Mouse (Mus musculus) heart, embryonic 11.5 days (tissue): ENCODE data around the gene Rgl3. TPM values are rescaled to one million over a fixed set of nuclear protein-coding genes. Genes with fewer than 3 reads are reported as not detected.
A peak's percentile ranks its signal among the peaks of the same experiment; 100 is the strongest.

Experiments
- ATAC-seq: fragments of 200-750 bp; cut with Nextera tagmentation; replicated peaks from 2 replicates; pipeline ENCODE4 v1.8.0; 2017; ENCODE audit warnings: moderate library complexity; ENCODE audit not compliant: insufficient number of reproducible peaks, low FRiP score, low TSS enrichment
- H3K27ac ChIP-seq: fragments of 300-500 bp; sonication (generic); 2 replicates; pipeline ENCODE4 v1.5.1; 2014; ENCODE audit warnings: mild to moderate bottlenecking, low read depth, low read length
- H3K27me3 ChIP-seq: fragments of 300-500 bp; sonication (generic); 2 replicates; pipeline ENCODE4 v1.6.1; 2014; ENCODE audit warnings: mild to moderate bottlenecking, low read length, mixed read lengths; ENCODE audit not compliant: control insufficient read depth, insufficient read depth
- H3K36me3 ChIP-seq: fragments of 300-500 bp; sonication (generic); 2 replicates; pipeline ENCODE4 v1.6.1; 2014; ENCODE audit warnings: mild to moderate bottlenecking, low read length, moderate library complexity, mixed read lengths; ENCODE audit not compliant: control insufficient read depth, insufficient read depth
- H3K4me1 ChIP-seq: fragments of 300-500 bp; sonication (generic); 2 replicates; pipeline ENCODE4 v1.6.1; 2014; ENCODE audit warnings: low read length; ENCODE audit not compliant: control insufficient read depth, insufficient read depth
- H3K4me2 ChIP-seq: fragments of 300-500 bp; sonication (generic); 2 replicates; pipeline ENCODE4 v1.6.1; 2014; ENCODE audit warnings: mild to moderate bottlenecking, moderate library complexity
- H3K4me3 ChIP-seq: fragments of 300-500 bp; sonication (generic); 2 replicates; pipeline ENCODE4 v1.5.1; 2014; ENCODE audit warnings: low read depth, low read length
- H3K9ac ChIP-seq: fragments of 300-500 bp; sonication (generic); 2 replicates; pipeline ENCODE4 v1.6.1; 2014; ENCODE audit warnings: mild to moderate bottlenecking, low read depth, low read length, moderate library complexity
- H3K9me3 ChIP-seq: fragments of 300-500 bp; sonication (generic); replicated peaks from 2 replicates; pipeline ENCODE4 v1.6.1; 2016; ENCODE audit warnings: low read length; ENCODE audit not compliant: control insufficient read depth
- WGBS: fragments of 180-500 bp; shearing (Covaris S2); extraction: QIAGEN DNeasy Blood & Tissue Kit; methylation state at CpG from one replicate; pipeline ENCODE4 v1.1.7; 2014; ENCODE audit not compliant: insufficient replicate concordance; 5-methylcytosine and 5-hydroxymethylcytosine counted together
- polyA plus RNA-seq: library from polyadenylated mRNA; unstranded; fragments of >200 nt; fragmentation: Nextera tagmentation; extraction: Ambion mirVana; gene quantifications from 2 replicates; pipeline ENCODE4 v1.2.1, GENCODE M21; 2014

The Rgl3 gene
- polyA plus RNA-seq, 1 experiment from 2014 or later, result 0.74 TPM

DNA sequence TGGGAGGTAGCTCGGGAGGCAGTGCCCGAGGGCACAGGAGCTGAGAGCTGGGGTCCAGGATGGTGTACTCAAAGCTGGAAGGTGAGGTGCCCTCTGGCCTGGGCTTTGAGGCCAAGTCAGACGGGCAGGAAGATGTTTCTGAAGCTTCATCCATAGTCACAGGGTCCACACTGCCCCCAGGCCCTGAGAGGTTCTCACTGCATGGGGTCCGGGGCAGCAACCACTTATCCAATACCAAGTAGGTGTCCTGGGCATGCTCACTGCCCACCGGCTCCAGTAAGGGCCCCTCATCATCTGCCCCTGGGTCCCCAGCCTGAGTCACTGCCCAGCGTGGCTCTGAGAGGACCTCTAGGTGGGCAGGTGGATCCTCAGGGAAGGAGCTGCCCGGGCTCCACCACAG, 30.0 kb downstream of the Rgl3 start:
- Histone ChIP-seq H3K9me3 (no peaks in the 10 kb centered on the region), H3K4me3 (no peak overlapping the region), H3K36me3 (no peaks in the 10 kb centered on the region; the same call in 1 of the 2 replicates), H3K27me3 (peaks cover 21% of the 10 kb centered on the region), H3K9ac (no peak overlapping the region), H3K4me1 (peaks cover 24% of the 10 kb centered on the region), H3K27ac (no peak overlapping the region), H3K4me2 (no peak overlapping the region)
- 90% methylated on average over 7 of the region's 7 CpGs for WGBS
- ATAC-seq, result no peak

DNA sequence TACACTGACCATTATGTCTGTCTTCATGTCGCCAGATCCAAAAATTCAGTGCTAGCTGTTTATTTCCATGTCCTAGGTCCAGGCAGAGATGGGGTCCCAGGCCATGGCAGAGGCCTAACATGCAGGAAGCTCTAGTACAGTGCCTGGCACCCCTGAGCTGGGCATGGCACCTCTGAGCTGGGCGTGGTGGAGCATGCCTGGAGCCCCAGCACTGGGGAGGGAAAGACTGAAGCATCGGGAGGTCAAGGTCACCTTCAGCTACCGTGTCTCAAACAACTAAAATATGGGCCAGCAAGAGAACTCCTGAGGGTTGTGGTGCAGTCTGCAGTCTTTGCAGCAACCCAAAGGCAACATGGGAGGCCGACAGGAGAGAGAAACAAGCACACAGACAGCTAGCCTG, 30.9 kb downstream of the Rgl3 start:
- Histone ChIP-seq H3K4me1 (peaks cover 19% of the 10 kb centered on the region), H3K4me3 (no peak overlapping the region), H3K9ac (peak overlapping the region; percentile 10; the same call in 1 of the 2 replicates), H3K36me3 (no peaks in the 10 kb centered on the region; the same call in 1 of the 2 replicates), H3K4me2 (no peak overlapping the region), H3K27ac (no peak overlapping the region), H3K27me3 (peaks cover 21% of the 10 kb centered on the region), H3K9me3 (no peaks in the 10 kb centered on the region)
- ATAC-seq, result no peak
- 79% methylated on average over 5 of the region's 5 CpGs for WGBS

DNA sequence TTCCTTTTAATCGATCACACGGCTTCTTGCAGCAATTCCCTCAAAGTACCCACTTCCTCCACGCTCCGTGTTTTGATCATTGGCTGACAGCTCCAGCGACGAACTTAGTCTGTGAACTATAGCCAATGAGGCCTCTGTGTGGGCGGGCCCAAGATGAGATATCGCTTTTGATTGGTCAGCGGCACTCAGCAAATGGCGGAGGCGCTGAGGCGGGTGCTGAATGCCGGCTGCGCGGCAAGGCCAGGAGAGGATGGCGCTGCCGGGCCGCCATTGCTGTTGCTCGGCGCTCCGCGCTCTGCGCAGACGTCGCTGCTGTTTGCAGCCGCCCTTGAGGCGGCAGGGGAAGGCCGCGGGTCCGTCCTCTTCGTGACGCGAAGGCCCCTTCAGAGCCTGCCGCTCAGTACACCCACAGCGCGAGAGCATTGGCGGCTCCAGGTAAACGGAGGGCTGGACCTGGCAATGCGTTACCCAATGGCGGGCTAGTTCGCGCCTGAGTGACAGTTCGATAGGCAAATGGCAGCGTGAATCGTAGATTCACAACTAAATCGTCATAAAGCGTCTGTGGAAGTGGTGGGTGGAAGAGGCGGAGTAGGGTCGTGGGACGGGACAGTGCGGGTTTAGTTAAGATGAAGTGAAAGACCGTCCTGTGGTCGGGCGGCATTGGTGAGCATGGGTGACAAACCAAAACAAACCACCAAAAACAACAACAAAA, 33.5 kb downstream of the Rgl3 start, which contains the start of gene Swsap1:
Gene Swsap1, plus strand, starts transcription at position 186 of the 712 bp plus-strand sequence.
- ATAC-seq, result peak; percentile 94
- H3K4me2 ChIP-seq, result peak within 1 kb of the TSS; percentile 65
- H3K36me3 ChIP-seq, result no peaks in the 10 kb centered on the region; the same call in 1 of the 2 replicates
- no peaks in the 10 kb centered on the region for H3K9me3 ChIP-seq
- under 1% methylated on average over 54 of the region's 54 CpGs for WGBS
- H3K4me3 ChIP-seq, result peak within 1 kb of the TSS; percentile 69
- H3K27me3 ChIP-seq, result peaks cover 11% of the 10 kb centered on the region
- H3K27ac ChIP-seq, result peak within 1 kb of the TSS; percentile 89
- H3K9ac ChIP-seq, result peak within 1 kb of the TSS; percentile 87
- H3K4me1 ChIP-seq, result peaks cover 1% of the 10 kb centered on the region; the same call in 1 of the 2 replicates

DNA sequence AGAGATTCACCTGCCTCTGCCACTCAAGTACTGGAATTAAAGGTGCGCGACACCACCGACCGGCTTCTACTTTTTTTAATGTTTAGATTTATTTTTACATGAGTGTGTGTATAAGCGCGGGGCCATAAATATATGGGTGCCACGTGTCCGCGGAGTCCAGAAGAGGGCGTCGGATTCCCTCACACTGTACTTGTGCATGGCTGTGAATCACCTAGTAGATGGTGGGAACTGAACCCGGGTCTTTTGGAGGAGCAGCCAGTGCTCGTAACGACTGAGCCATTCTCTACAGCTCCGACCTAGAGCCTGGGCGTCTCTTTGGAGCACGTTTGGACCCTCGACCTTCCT, 34.0 kb downstream of the Rgl3 start:
- peak overlapping the region; percentile 65 for H3K4me2 ChIP-seq
- WGBS, result 1% methylated on average over 18 of the region's 18 CpGs
- H3K4me3 ChIP-seq, result peak overlapping the region; percentile 69
- peaks cover 8% of the 10 kb centered on the region; the same call in 1 of the 2 replicates for H3K27me3 ChIP-seq
- H3K27ac ChIP-seq, result peak overlapping the region; percentile 16; the same call in 1 of the 2 replicates
- peak; percentile 55; the same call in 1 of the 2 replicates for ATAC-seq
- no peaks in the 10 kb centered on the region; the same call in 1 of the 2 replicates for H3K36me3 ChIP-seq
- no peaks in the 10 kb centered on the region for H3K9me3 ChIP-seq
- no peaks in the 10 kb centered on the region for H3K4me1 ChIP-seq
- peak overlapping the region; percentile 87 for H3K9ac ChIP-seq

DNA sequence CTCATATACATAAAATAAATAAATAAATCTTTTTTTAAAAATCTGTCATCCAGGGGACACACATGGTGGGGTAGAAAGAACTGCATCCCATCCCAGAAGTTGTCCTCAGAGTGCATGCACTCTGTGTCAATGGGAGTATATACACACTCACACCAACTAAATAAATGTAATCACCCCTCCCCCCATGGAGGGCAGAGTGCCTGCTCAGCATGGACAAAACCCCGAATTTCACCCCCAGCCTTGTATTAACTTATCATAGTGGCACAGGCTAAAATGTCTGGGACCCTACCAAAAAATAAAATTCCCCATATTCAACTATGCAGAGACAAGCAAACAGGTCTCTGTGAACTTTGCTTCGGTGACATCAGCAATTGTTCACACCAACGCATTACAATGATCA, 34.6 kb downstream of the Rgl3 start:
- Histone ChIP-seq H3K4me3 (no peak overlapping the region), H3K27me3 (peaks cover 5% of the 10 kb centered on the region; the same call in 1 of the 2 replicates), H3K4me2 (peak overlapping the region; percentile 65), H3K9ac (no peak overlapping the region), H3K4me1 (no peaks in the 10 kb centered on the region), H3K36me3 (no peaks in the 10 kb centered on the region; the same call in 1 of the 2 replicates), H3K27ac (no peak overlapping the region), H3K9me3 (no peaks in the 10 kb centered on the region)
- no peak for ATAC-seq
- WGBS, result 82% methylated on average over 3 of the region's 3 CpGs

DNA sequence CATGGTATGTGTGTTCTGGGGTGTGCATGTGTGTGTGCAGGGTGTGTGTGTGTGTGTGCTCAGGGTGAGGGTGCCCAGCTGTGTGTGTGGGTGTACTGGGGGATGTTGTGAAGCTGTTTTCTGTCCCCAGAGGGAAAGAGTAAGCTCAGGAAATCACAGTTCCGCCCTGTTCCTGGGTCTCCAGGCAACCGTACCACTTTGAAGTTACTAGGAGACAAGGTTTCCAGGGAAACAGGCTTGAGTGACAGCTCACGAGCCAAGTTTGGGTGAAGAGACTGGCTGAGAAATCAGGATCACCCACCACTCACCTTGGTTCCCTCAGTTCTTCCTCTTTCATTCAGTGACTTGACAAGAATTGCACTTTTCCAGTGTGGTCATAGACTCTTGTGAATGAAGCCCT, 35.6 kb downstream of the Rgl3 start:
- Histone ChIP-seq H3K4me3 (no peak overlapping the region), H3K36me3 (no peaks in the 10 kb centered on the region; the same call in 1 of the 2 replicates), H3K9ac (no peak overlapping the region), H3K4me2 (no peak overlapping the region), H3K4me1 (no peaks in the 10 kb centered on the region), H3K27me3 (peaks cover 7% of the 10 kb centered on the region), H3K9me3 (no peaks in the 10 kb centered on the region), H3K27ac (no peak overlapping the region)
- ATAC-seq, result no peak
- WGBS, result 15% methylated on average over 3 of the region's 3 CpGs

DNA sequence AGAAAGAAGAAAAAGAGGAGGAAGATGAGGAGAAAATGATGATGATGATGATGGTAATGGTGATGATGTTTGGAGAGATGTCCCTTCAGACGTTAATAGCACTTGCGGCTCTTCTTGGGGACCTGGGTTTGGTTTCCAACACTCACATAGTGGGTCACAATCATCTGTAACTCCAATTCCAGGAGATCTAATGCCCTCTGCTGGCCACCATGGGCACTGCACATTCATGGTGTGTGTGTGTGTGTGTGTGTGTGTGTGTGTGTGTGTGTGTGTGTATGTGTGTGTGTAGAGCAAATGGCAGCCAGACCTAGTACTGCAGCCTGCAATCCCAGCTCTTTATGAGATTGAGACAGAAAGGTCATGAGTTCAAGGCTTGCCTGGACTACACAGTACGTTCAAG, 37.3 kb downstream of the Rgl3 start:
- no peak for ATAC-seq
- peaks cover 3% of the 10 kb centered on the region; the same call in 1 of the 2 replicates for H3K4me1 ChIP-seq
- H3K27me3 ChIP-seq, result peaks cover 22% of the 10 kb centered on the region
- no peak overlapping the region for H3K9ac ChIP-seq
- H3K4me3 ChIP-seq, result no peak overlapping the region
- no peaks in the 10 kb centered on the region for H3K36me3 ChIP-seq
- H3K4me2 ChIP-seq, result no peak overlapping the region
- H3K9me3 ChIP-seq, result no peaks in the 10 kb centered on the region
- H3K27ac ChIP-seq, result no peak overlapping the region
- WGBS, result 61% methylated on average over 3 of the region's 3 CpGs

DNA sequence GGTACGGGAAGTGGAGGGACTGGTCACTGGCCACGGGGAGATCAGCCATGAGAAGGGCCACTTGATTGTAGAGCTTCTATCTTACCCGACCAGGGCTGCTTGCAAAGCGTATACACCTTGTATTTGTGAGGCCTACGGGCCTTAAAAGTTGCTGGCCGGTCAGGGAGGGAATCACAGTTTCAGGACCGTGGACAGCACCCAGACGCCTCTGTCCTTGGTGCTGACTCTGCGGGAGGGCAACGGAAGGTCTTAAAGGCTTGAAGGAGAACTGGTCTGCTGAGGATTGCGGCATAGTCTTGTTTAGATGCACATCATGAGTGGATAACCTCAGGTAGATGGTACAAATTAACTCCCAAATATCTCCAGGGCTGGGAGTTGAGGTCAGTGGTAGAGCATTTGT, 38.9 kb downstream of the Rgl3 start:
- no peak overlapping the region for H3K27ac ChIP-seq
- no peak overlapping the region for H3K4me3 ChIP-seq
- peaks cover 28% of the 10 kb centered on the region for H3K27me3 ChIP-seq
- no peak overlapping the region for H3K4me2 ChIP-seq
- no peak overlapping the region for H3K9ac ChIP-seq
- no peaks in the 10 kb centered on the region for H3K36me3 ChIP-seq
- H3K9me3 ChIP-seq, result no peaks in the 10 kb centered on the region
- no peak for ATAC-seq
- 17% methylated on average over 11 of the region's 11 CpGs for WGBS
- peaks cover 3% of the 10 kb centered on the region; the same call in 1 of the 2 replicates for H3K4me1 ChIP-seq

DNA sequence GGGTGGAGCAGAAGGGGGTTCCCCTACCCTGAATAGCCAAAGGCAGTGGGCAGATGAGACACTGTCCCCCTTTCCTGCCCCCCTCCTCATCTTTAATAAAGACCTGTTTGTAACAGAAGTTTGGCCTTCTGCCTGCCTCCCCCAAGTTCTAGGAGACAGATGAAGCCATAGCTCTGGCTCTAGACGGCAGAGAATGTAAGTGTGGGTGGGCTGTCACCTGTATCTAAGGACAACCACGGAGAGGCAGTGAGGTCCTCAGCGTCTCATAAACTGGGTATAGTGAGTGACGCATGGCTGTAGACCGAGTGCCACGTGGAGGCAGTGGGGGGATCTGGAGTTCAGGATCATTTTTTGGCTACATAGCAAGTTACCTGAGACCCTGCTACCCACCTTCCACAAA, 40.5 kb downstream of the Rgl3 start:
- Histone ChIP-seq H3K4me1 (peaks cover 3% of the 10 kb centered on the region; the same call in 1 of the 2 replicates), H3K27me3 (peaks cover 36% of the 10 kb centered on the region), H3K9me3 (no peaks in the 10 kb centered on the region), H3K9ac (no peak overlapping the region), H3K4me3 (no peak overlapping the region), H3K4me2 (no peak overlapping the region), H3K27ac (no peak overlapping the region), H3K36me3 (no peaks in the 10 kb centered on the region)
- no peak for ATAC-seq
- WGBS, result 64% methylated on average over 6 of the region's 6 CpGs
